Comparison of ENCODE assay signal across 8 mouse cellular contexts in the genomic region with DNA sequence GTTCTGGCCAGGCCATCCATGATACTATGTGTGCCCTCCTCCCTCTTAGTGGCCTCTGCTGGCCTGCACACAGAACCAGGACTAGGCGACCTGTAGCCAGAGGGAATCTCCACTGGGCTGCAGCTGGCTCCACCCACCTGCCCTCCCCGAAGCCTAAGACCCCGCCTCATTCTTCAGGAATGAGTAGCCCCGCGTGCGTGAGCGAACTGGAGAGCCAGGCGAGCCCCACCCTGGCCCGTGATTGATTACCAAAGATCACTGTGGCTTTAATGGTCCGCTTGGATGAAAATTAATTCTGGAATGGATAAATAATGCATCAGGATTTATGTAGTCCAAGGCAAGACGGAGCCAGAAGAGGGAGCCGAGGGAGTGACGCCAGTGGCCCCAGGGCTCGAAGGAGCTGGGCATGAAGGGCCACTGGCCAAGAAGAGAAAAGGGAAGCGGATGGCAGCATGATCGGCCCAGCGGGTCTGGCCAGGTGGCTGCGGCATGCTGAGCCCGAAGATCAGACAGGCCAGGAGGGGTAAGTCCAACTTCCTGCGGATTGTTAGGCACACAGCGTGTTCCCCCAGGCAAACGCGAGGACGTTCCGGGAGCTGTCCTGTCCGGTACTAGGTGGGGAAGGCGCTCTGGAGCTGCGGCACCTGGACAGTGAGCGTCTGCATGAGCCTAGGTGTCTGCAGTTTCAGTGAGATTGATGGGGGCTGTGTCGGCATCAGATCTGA. TPM values are rescaled to one million over a fixed set of nuclear protein-coding genes. Genes with fewer than 3 reads are reported as not detected.
A peak's percentile ranks its signal among the peaks of the same experiment; 100 is the strongest.
DNase-seq lines count a peak whose midpoint lies in the region; ATAC-seq and TF ChIP-seq lines count a peak whose summit lies in the region.

No protein-coding gene starts in this region.

- no peaks in the 10 kb centered on the region for H3K9me3 ChIP-seq in ES-Bruce4 (replicated peaks; ENCODE audit: control insufficient read depth, insufficient read depth, low read length, poor library complexity, severe bottlenecking)
- H3K9me3 ChIP-seq in heart, postnatal 0 days (replicated peaks; ENCODE audit: control insufficient read depth, low read length), result no peaks in the 10 kb centered on the region

- no peak for TF ChIP-seq POLR2A in ES-Bruce4 (IDR thresholded peaks at IDR 0.05; ENCODE audit: insufficient read depth, low read length)

- no peak for TF ChIP-seq CTCF in ES-Bruce4 (IDR thresholded peaks at IDR 0.05; ENCODE audit: low read depth, low read length)
- no peak for TF ChIP-seq CTCF in heart, postnatal 0 days (IDR thresholded peaks at IDR 0.05; ENCODE audit: low read depth)

- WGBS in heart, postnatal 0 days, result 4% methylated on average over 30 of the region's 30 CpGs

- peak overlapping the region; percentile 66 for H3K4me2 ChIP-seq in heart, postnatal 0 days (ENCODE audit: low read depth, low read length)

- no peaks in the 10 kb centered on the region for H3K4me1 ChIP-seq in ES-Bruce4 (ENCODE audit: control insufficient read depth, insufficient read depth, low read length)
- H3K4me1 ChIP-seq in heart, postnatal 0 days (ENCODE audit: control insufficient read depth, insufficient read depth), result peaks cover 17% of the 10 kb centered on the region

- peak; percentile 42 for DNase-seq in adrenal gland, postnatal 25 days
- DNase-seq in fibroblast of lung, adult 2 months (ENCODE audit: low read depth), result peak; percentile 39
- DNase-seq in heart, postnatal 0 days (ENCODE audit: low spot score), result no peak
- DNase-seq in kidney, postnatal 36 days, result peak; percentile 42 to 62
- peak; percentile 48 for DNase-seq in testis, postnatal 10 days (ENCODE audit: low spot score)
- DNase-seq in thymus, postnatal 25 days, result no peak

- no peak overlapping the region for H3K27ac ChIP-seq in ES-Bruce4 (ENCODE audit: insufficient read depth, low read length)
- H3K27ac ChIP-seq in heart, postnatal 0 days (ENCODE audit: low read depth), result no peak overlapping the region

- no peak for TF ChIP-seq EP300 in ES-Bruce4 (IDR thresholded peaks at IDR 0.05; ENCODE audit: insufficient read depth, low read depth, low read length)
- TF ChIP-seq EP300 in heart, postnatal 0 days (IDR thresholded peaks at IDR 0.05; ENCODE audit: low read depth), result no peak

- ATAC-seq in heart, postnatal 0 days (ENCODE audit: insufficient read depth, low read depth), result peak; percentile 27; the same call in 1 of the 2 replicates
- ATAC-seq in megakaryocyte progenitor cell, adult 5-6 weeks (replicated peaks; ENCODE audit: poor library complexity), result peak; percentile 46

- no peak overlapping the region for H3K9ac ChIP-seq in ES-Bruce4 (ENCODE audit: low read depth, poor library complexity, severe bottlenecking)
- H3K9ac ChIP-seq in heart, postnatal 0 days (replicated peaks; ENCODE audit: low read depth, low read length), result no peak overlapping the region

- H3K27me3 ChIP-seq in ES-Bruce4 (ENCODE audit: control insufficient read depth, insufficient read depth, low read length, poor library complexity, severe bottlenecking), result no peaks in the 10 kb centered on the region
- peaks cover 16% of the 10 kb centered on the region; the same call in 1 of the 2 replicates for H3K27me3 ChIP-seq in heart, postnatal 0 days (ENCODE audit: control insufficient read depth, insufficient read depth, low read length)

- no peaks in the 10 kb centered on the region for H3K36me3 ChIP-seq in ES-Bruce4 (ENCODE audit: control insufficient read depth, insufficient read depth, low read length, poor library complexity, severe bottlenecking)
- no peaks in the 10 kb centered on the region for H3K36me3 ChIP-seq in heart, postnatal 0 days (replicated peaks; ENCODE audit: control insufficient read depth, insufficient read depth, low read length)

- H3K4me3 ChIP-seq in ES-Bruce4 (ENCODE audit: low read depth, low read length), result peak overlapping the region; percentile 43
- peak overlapping the region; percentile 30 for H3K4me3 ChIP-seq in heart, postnatal 0 days (ENCODE audit: low read depth, low read length)

RNA-seq across cellular contexts. Expression of a gene that starts 36.6 kb away (rescaled TPM):
- polyA plus RNA-seq in ES-Bruce4 (2011; ENCODE audit: insufficient read depth, insufficient read length, low read depth, missing spikeins), result 10.8 and 12.9 TPM in 2 replicates
- total RNA-seq in adrenal gland, postnatal 25 days (2021), result 4.0 and 5.7 TPM in 2 replicates
- 2.0 and 4.2 TPM in 2 replicates for total RNA-seq in heart, postnatal 0 days (2014; rRNA removed; ENCODE audit: low replicate concordance)
- polyA plus RNA-seq in heart, postnatal 0 days (2015; fragmentation: Nextera tagmentation; extraction: Ambion mirVana), result 0.77 and 1.5 TPM in 2 replicates
- total RNA-seq in megakaryocyte progenitor cell, adult 5-6 weeks (2015), result 0.22 and 0.35 TPM in 2 replicates
- total RNA-seq in megakaryocyte progenitor cell, adult 5-6 weeks (2017), result 0.57 and 1.4 TPM in 2 replicates

Comparison
In these comparisons a context has a peak if more than half of its experiments do, and no peak if none do; other contexts are left out.
1. DNase-seq: peak in adrenal gland, postnatal 25 days (single experiment), fibroblast of lung, adult 2 months (single experiment), kidney, postnatal 36 days (2 of 2) and testis, postnatal 10 days (single experiment); none in heart, postnatal 0 days (single experiment) and thymus, postnatal 25 days (single experiment).